Mouse (Mus musculus) intestine, embryonic 16.5 days (tissue): ENCODE results near the gene Gm11213. TPM values are rescaled to one million over a fixed set of nuclear protein-coding genes. Genes with fewer than 3 reads are reported as not detected.

ENCODE experiments used
- ATAC-seq: fragments of 200-750 bp; cut with Nextera tagmentation; 2 replicates; pipeline ENCODE4 v1.8.0; 2017; ENCODE audit warnings: moderate TSS enrichment, moderate library complexity
- H3K27ac ChIP-seq: fragments of 300-500 bp; sonication (generic); 2 replicates; pipeline ENCODE4 v1.5.1; 2014; ENCODE audit warnings: mild to moderate bottlenecking, low read length
- H3K27me3 ChIP-seq: fragments of 300-500 bp; sonication (generic); replicated peaks from 2 replicates; pipeline ENCODE4 v1.6.1; 2014; ENCODE audit warnings: low read length, control low read depth, mixed read lengths; ENCODE audit not compliant: control insufficient read depth, insufficient read depth
- H3K36me3 ChIP-seq: fragments of 300-500 bp; sonication (generic); 2 replicates; pipeline ENCODE4 v1.6.1; 2014; ENCODE audit warnings: low read length, control low read depth; ENCODE audit not compliant: control insufficient read depth, insufficient read depth
- H3K4me1 ChIP-seq: fragments of 300-500 bp; sonication (generic); 2 replicates; pipeline ENCODE4 v1.6.1; 2014; ENCODE audit warnings: low read length, control low read depth, mixed read lengths; ENCODE audit not compliant: control insufficient read depth, insufficient read depth
- H3K4me2 ChIP-seq: fragments of 300-500 bp; sonication (generic); 2 replicates; pipeline ENCODE4 v1.6.1; 2014; ENCODE audit warnings: low read depth, low read length, control low read depth
- H3K4me3 ChIP-seq: fragments of 300-500 bp; sonication (generic); 2 replicates; pipeline ENCODE4 v1.5.1; 2014; ENCODE audit warnings: mild to moderate bottlenecking, low read length
- H3K9ac ChIP-seq: fragments of 300-500 bp; sonication (generic); 2 replicates; pipeline ENCODE4 v1.6.1; 2014; ENCODE audit warnings: low read depth, low read length
- H3K9me3 ChIP-seq: fragments of 300-500 bp; sonication (generic); 2 replicates; pipeline ENCODE4 v1.6.1; 2016; ENCODE audit warnings: low read length, control low read depth; ENCODE audit not compliant: control insufficient read depth
- WGBS: fragments of 180-500 bp; shearing (Covaris S2); extraction: QIAGEN DNeasy Blood & Tissue Kit; methylation state at CpG from one replicate; pipeline ENCODE4 v1.1.7; 2014; 5-methylcytosine and 5-hydroxymethylcytosine counted together
- polyA plus RNA-seq: library from polyadenylated mRNA; unstranded; fragments of >200 nt; fragmentation: Nextera tagmentation; extraction: Ambion mirVana; gene quantifications from 2 replicates; pipeline ENCODE4 v1.2.1, GENCODE M21; 2015

Gm11213 gene
- polyA plus RNA-seq, 1 experiment from 2014 or later: not detected

DNA sequence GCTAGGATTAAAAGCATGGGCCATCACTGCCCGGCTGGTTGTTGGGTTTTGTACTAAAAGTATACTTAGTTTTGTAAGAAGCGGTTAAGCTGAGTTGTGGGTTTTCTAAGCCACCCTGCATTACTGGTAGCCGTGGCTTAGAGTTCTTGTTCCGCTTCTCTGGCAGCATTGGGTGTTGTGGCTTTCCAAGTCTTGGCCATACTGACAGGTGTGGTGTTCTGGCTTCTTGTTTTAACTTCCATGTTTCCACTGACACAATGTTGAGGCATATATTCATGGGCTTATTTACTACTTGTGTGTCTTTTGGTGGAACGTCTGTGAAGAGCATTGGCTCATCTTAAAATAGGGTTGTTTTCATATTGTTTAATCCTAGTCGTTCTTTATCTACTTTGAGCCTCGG is 15.1 kb downstream of the Gm11213 start:
- Histone ChIP-seq H3K4me2 (no peak overlapping the region), H3K4me1 (peaks cover 11% of the 10 kb centered on the region), H3K27me3 (no peaks in the 10 kb centered on the region), H3K9ac (no peak overlapping the region), H3K4me3 (no peak overlapping the region), H3K36me3 (no peaks in the 10 kb centered on the region), H3K9me3 (no peaks in the 10 kb centered on the region), H3K27ac (no peak overlapping the region)
- no peak for ATAC-seq
- 77% methylated on average over 7 of the region's 7 CpGs for WGBS

DNA sequence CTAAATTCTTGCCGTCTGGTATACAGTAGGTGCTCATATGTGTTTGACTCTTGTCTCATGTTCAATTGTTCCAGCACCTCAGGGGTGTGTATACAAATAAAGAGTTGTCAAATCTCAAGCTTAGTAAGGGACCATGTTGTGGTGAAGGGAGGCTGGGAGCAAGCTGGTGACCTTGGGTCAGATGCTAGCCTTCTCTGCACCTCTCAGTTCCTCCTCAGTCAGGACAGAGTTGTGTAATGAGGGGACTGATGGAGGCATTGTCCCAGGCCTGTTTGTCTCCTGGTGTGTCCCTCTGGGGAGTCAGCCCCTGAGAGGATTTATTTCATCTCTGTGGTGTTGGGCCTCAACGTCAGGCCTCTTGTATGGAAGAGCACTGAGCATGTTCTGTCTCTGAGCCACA is 18.8 kb downstream of the Gm11213 start:
- ATAC-seq: no peak
- 84% methylated on average over 2 of the region's 2 CpGs for WGBS
- no peak overlapping the region for H3K27ac ChIP-seq
- H3K9ac ChIP-seq: no peak overlapping the region
- H3K4me2 ChIP-seq: no peak overlapping the region
- H3K27me3 ChIP-seq: no peaks in the 10 kb centered on the region
- no peaks in the 10 kb centered on the region for H3K36me3 ChIP-seq
- H3K4me1 ChIP-seq: no peaks in the 10 kb centered on the region
- H3K9me3 ChIP-seq: no peaks in the 10 kb centered on the region
- H3K4me3 ChIP-seq: no peak overlapping the region

DNA sequence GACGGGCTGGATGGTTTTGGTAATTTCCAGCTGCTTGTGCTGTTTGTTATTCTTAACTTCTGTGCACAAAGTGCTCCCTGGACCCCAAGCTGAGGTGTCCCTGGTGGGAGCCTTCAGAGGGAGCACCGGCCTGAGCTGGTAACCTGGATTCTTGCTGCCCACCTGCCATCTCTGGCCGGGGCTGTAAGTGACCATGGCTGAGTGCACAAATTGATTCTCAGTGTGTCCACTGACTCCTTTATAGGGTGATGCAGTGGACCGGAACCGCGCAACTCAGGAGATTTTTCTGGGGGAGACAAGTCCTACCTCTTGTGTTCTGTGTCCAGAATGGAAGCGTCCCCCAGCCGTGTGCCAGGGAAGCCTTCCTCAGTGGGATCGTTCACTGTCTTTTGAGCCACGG is 19.8 kb downstream of the Gm11213 start:
- H3K4me2 ChIP-seq: no peak overlapping the region
- H3K4me3 ChIP-seq: no peak overlapping the region
- H3K9ac ChIP-seq: no peak overlapping the region
- H3K9me3 ChIP-seq: no peaks in the 10 kb centered on the region
- no peaks in the 10 kb centered on the region for H3K4me1 ChIP-seq
- H3K27ac ChIP-seq: no peak overlapping the region
- H3K36me3 ChIP-seq: no peaks in the 10 kb centered on the region
- WGBS: 89% methylated on average over 10 of the region's 10 CpGs
- ATAC-seq: no peak
- H3K27me3 ChIP-seq: no peaks in the 10 kb centered on the region

DNA sequence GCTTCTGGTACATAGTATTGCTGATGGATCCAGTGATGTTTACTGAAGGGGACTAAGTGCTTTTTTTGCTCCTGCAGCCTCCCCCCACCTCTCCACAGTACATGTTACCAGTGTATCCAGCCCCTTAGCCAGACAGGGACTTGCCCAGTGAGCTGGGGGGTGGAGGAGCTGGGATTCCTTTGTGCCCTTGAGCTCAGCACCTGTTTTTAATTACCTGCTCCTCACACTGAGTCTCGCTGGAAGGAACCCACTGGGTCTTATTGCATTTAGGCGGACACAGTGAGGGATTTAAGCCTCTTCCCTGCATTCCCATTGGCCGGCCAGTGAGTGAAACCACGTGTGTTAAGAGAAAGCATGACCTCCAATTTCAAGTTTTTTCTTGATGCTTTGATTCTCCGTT is 22.5 kb downstream of the Gm11213 start:
- H3K36me3 ChIP-seq: no peaks in the 10 kb centered on the region
- 79% methylated on average over 5 of the region's 5 CpGs for WGBS

DNA sequence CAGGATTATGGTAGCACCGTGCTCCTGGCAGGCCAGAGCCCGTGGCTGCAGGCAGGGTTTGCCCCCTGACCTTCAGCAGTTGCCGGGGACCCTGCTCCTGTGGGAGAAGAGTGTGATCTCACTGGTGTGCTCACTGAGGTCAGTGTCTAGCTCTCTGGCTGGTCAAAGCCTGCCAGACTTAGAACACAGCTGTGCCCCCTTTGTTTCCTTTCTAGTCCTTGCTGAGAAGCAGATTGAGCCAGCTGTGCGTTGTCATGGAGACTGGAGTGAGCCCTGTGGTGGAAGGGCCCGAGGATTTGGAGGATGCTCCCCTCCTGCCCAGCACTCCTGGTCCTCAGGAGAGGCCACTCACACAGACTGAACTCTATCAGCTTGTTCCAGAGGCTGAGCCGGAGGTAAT is 25.0 kb downstream of the Gm11213 start:
- Histone ChIP-seq H3K9ac (no peak overlapping the region), H3K27ac (no peak overlapping the region), H3K4me2 (no peak overlapping the region), H3K9me3 (no peaks in the 10 kb centered on the region), H3K4me3 (no peak overlapping the region), H3K4me1 (no peaks in the 10 kb centered on the region), H3K27me3 (no peaks in the 10 kb centered on the region), H3K36me3 (no peaks in the 10 kb centered on the region)
- 52% methylated on average over 6 of the region's 6 CpGs for WGBS
- ATAC-seq: no peak

More for the DNA sequence above, 22.5 kb downstream of the Gm11213 start:
- Histone ChIP-seq H3K9me3 (no peaks in the 10 kb centered on the region), H3K4me2 (no peak overlapping the region), H3K4me1 (no peaks in the 10 kb centered on the region), H3K27me3 (no peaks in the 10 kb centered on the region), H3K4me3 (no peak overlapping the region), H3K9ac (no peak overlapping the region), H3K27ac (no peak overlapping the region)
- no peak for ATAC-seq

DNA sequence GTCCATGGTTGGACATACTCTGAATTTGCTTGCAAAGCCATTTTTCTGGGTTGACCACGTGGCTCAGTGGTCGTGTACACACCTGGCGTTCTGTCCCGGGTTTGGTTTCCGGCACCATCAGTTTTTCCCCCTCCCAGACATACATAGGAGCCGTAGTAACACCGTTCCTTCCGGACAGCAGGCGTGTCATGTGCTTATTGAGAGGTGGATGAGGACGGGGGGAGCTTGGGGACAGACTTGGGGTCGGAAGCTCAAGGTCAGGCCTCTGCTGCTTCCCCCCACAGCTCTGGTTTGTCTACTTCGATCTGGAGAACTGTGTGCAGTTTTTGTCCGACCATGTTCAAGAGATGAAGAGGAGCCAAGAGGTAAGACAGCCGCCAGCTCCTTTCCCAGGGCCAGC is 25.4 kb downstream of the Gm11213 start:
- H3K4me1 ChIP-seq: no peaks in the 10 kb centered on the region
- no peak for ATAC-seq
- H3K27me3 ChIP-seq: no peaks in the 10 kb centered on the region
- H3K4me2 ChIP-seq: no peak overlapping the region
- no peak overlapping the region for H3K4me3 ChIP-seq
- no peaks in the 10 kb centered on the region for H3K9me3 ChIP-seq
- H3K36me3 ChIP-seq: no peaks in the 10 kb centered on the region
- H3K27ac ChIP-seq: no peak overlapping the region
- 86% methylated on average over 14 of the region's 14 CpGs for WGBS
- H3K9ac ChIP-seq: no peak overlapping the region

DNA sequence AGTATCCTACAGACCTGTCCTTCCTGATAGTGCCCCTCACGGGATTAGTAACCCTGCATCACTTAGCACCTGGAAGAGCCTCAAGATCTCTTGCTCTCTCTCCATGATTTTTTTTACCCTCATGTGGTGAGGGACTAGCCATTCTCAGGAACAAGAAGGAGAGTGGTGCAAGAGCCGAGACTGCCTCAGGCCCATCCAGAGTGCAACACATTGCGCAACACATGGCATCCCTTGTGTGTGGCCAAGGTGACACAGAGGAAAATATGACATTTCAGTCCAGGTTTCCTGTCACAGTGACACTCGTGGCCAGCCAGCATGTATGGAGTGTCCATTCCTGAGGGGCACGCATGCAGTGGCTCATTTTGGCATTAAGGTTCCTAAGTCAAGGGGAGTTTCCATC is 32.4 kb downstream of the Gm11213 start:
- no peak for ATAC-seq
- no peaks in the 10 kb centered on the region for H3K4me1 ChIP-seq
- H3K4me2 ChIP-seq: no peak overlapping the region
- no peaks in the 10 kb centered on the region for H3K9me3 ChIP-seq
- H3K9ac ChIP-seq: no peak overlapping the region
- no peak overlapping the region for H3K27ac ChIP-seq
- no peaks in the 10 kb centered on the region for H3K36me3 ChIP-seq
- 94% methylated on average over 5 of the region's 5 CpGs for WGBS
- H3K4me3 ChIP-seq: no peak overlapping the region
- H3K27me3 ChIP-seq: no peaks in the 10 kb centered on the region

DNA sequence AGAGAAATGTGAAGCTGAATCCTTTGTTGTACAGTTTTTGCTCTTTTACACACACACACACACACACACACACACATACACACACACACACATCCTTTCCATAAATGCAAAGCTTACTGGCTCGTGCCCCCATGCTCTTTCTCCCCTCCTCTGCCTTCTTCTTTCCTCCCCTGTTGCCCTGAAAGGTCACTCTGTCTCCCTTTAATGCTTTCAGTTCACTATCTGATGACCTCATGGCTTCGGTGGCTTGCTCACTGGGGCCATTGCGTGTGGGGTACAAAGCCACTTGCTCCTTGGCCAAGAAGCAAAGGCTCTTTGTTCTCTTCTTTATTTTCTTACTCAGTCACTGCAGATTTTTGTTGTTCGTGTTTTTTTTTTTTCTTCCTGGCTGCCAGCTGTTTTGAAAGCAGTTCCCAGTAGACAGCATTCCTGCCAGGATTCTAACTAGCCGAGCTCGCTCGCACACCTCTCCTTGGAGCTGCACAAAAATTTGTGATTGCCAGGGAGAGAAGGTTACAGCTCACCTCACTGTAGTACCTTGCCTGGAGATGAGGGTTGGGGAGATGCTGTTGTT is 34.8 kb downstream of the Gm11213 start:
- H3K4me3 ChIP-seq: no peak overlapping the region
- H3K9ac ChIP-seq: no peak overlapping the region
- no peaks in the 10 kb centered on the region for H3K9me3 ChIP-seq
- no peak for ATAC-seq
- 43% methylated on average over 7 of the region's 7 CpGs for WGBS
- no peaks in the 10 kb centered on the region for H3K27me3 ChIP-seq
- H3K27ac ChIP-seq: no peak overlapping the region
- no peak overlapping the region for H3K4me2 ChIP-seq
- 0 out of 2 replicates have a peak, but pooled peaks cover 3% of the 10 kb centered on the region for H3K36me3 ChIP-seq
- H3K4me1 ChIP-seq: no peaks in the 10 kb centered on the region

DNA sequence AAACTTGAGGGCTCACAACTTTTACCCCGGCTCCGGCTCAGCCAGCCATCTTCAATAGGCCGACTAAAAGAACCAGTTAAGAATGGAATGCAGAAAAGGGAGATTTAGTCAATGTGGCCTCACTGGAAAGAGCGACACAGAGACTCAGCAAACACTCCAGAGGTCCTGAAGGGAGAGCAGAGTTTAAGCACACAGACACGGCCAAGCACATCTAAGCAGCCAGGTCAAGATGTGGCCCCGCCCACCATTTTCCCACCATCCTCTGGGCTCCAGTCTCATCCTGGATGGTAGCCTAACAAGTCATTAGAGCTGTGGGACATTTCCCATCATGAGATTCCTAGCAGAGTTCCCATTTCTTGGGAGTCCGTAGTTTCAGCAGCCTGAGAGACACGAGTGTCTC is 35.7 kb downstream of the Gm11213 start:
- H3K4me3 ChIP-seq: no peak overlapping the region

DNA sequence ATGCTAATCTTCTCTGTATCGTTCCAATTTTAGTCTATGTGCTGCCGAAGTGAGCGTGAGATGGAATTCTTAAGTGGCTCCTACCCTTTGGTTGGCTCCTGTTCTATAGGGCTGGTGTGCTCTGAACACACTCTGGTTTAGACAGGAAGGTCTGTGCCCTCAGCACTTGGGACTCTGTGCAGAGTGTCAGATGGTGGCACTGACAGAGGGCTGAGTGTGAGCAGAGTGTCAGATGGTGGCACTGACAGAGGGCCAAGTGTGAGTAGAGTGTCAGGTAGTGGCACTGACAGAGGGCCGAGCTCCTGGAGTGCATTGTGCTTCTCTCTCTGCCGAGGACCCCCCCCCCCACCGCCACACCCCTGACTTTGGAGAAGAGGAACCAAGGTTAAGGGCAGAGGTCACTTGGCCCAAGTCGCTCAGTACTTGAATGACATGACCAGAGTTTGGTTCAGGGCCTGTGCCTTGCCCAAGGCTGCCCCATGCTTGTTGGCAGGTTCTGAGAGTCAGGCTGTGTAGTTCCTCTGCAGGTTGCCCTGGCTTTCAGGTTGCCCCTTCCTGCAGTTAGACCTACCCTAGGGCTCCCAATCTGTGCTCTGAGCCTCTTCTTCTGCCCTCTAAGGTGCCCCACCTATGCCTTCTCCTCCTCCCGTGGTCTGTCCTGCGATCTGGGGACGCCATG is 37.2 kb downstream of the Gm11213 start:
- Histone ChIP-seq H3K4me3 (no peak overlapping the region), H3K4me1 (no peaks in the 10 kb centered on the region), H3K4me2 (no peak overlapping the region), H3K27me3 (no peaks in the 10 kb centered on the region), H3K9me3 (no peaks in the 10 kb centered on the region), H3K9ac (no peak overlapping the region), H3K27ac (no peak overlapping the region), H3K36me3 (0 out of 2 replicates have a peak, but pooled peaks cover 3% of the 10 kb centered on the region)
- no peak for ATAC-seq
- 93% methylated on average over 9 of the region's 10 CpGs for WGBS

More for the DNA sequence above, 35.7 kb downstream of the Gm11213 start:
- no peak overlapping the region for H3K4me2 ChIP-seq
- H3K9ac ChIP-seq: no peak overlapping the region
- H3K27me3 ChIP-seq: no peaks in the 10 kb centered on the region
- H3K27ac ChIP-seq: no peak overlapping the region
- H3K4me1 ChIP-seq: no peaks in the 10 kb centered on the region
- 0 out of 2 replicates have a peak, but pooled peaks cover 3% of the 10 kb centered on the region for H3K36me3 ChIP-seq
- WGBS: 83% methylated on average over 8 of the region's 8 CpGs
- ATAC-seq: no peak
- H3K9me3 ChIP-seq: no peaks in the 10 kb centered on the region
